ENCODE assay signal across 18 mouse cellular contexts in the genomic region with DNA sequence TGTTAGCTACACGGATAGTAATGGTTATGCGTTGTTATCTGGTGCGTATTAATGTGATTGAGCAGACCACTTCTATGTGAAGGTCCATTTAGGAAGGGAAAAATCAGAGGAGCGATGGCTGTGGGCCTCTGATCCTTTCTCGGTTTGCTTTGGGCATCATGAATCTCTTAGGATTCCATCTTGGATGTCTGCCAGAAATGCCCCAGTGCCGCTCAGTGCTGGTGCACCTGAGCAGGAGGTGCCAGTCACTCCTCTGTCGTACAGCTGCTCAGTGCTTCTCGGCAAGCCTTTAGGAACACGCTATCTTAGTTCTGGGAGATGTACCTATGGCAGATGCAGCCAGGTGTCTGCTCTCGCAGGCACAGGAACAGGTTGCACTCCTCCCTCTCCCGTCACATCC. TPM values are rescaled to one million over a fixed set of nuclear protein-coding genes. Genes with fewer than 3 reads are reported as not detected.
A peak's percentile ranks its signal among the peaks of the same experiment; 100 is the strongest.
DNase-seq lines count a peak whose midpoint lies in the region; TF ChIP-seq lines count a peak whose summit lies in the region.
"Had no signal": no experiment of that assay in that cellular context is flagged by ENCODE, and none has a peak within 500 bp of the region (broad histone marks: within the 10 kb centered on the region; RNA-seq: fewer than 3 reads in every experiment).

No protein-coding gene starts in this region.

- no peaks in the 10 kb centered on the region for H3K27me3 ChIP-seq in cerebellum, adult 2 months (ENCODE audit: control insufficient read depth, insufficient read depth, low read length)
- H3K27me3 ChIP-seq: embryonic facial prominence, embryonic 13.5 days; heart, embryonic 15.5 days had no signal

- H3K27ac ChIP-seq in cerebellum, adult 2 months (ENCODE audit: insufficient read depth, low read length), result no peak overlapping the region
- H3K27ac ChIP-seq: embryonic facial prominence, embryonic 13.5 days; heart, adult 2 months; heart, embryonic 15.5 days; macrophage had no signal

- TF ChIP-seq CTCF in cerebellum, adult 2 months (IDR thresholded peaks at IDR 0.05; ENCODE audit: borderline replicate concordance, insufficient read depth, low read depth, low read length), result no peak

- 55% methylated on average over 11 of the region's 11 CpGs for WGBS in cerebellum, adult 2 months

- no peak overlapping the region for H3K4me3 ChIP-seq in cerebellum, adult 2 months (replicated peaks; ENCODE audit: insufficient read depth, low read depth, low read length)
- H3K4me3 ChIP-seq: embryonic facial prominence, embryonic 13.5 days; heart, adult 2 months; heart, embryonic 15.5 days had no signal

- intact Hi-C loops in gastrocnemius, postnatal 36 days (cut with DNase I), result no loop called here

- H3K4me1 ChIP-seq in cerebellum, adult 2 months (ENCODE audit: control insufficient read depth, insufficient read depth, low read length), result peaks cover 6% of the 10 kb centered on the region

- TF ChIP-seq POLR2A in cerebellum, adult 2 months (IDR thresholded peaks at IDR 0.05; ENCODE audit: borderline replicate concordance, insufficient read depth, low read length), result no peak

- peak; percentile 38 to 40 for DNase-seq in cerebellum, adult 2 months
- DNase-seq in cerebellum, postnatal 4 days (ENCODE audit: low spot score in 2 of 2), result no peak
- peak; percentile 44 for DNase-seq in kidney, adult 9 months
- DNase-seq in kidney, adult 8-10 months, result no peak
- DNase-seq in cerebellum, postnatal 14 days, result peak; percentile 43 to 52
- peak; percentile 41 to 57 for DNase-seq in kidney, postnatal 25 days
- DNase-seq in gastrocnemius, postnatal 36 days, result no peak
- DNase-seq in right cerebral cortex, adult 2 months (ENCODE audit: low spot score in 2 of 2), result no peak
- DNase-seq: adrenal gland, adult 8-10 months; gastrocnemius, postnatal 10 days; heart, adult 2 months; liver; liver, postnatal 0 days; midbrain, embryonic 14.5 days; retina, postnatal 1 day had no signal

RNA-seq across cellular contexts. Expression of gene Zbed3, which starts 5.4 kb away (rescaled TPM):
- 15.6 and 17.4 TPM in 2 replicates for polyA plus RNA-seq in cerebellum, adult 2 months (2012; rRNA removed)
- total RNA-seq in gastrocnemius, postnatal 36 days (2021), result 1 to 10 TPM; 5.0 to 5.8 TPM

RNA-seq across cellular contexts. Expression of gene Aggf1, which starts 46.4 kb away (rescaled TPM):
- 39.9 and 40.5 TPM in 2 replicates for polyA plus RNA-seq in cerebellum, adult 2 months (2012; rRNA removed)
- 10 to 100 TPM; 14.0 to 15.8 TPM for total RNA-seq in gastrocnemius, postnatal 36 days (2021)

Comparison
In these comparisons a context has a peak if more than half of its experiments do, and no peak if none do; other contexts are left out.
1. DNase-seq: peak in cerebellum, adult 2 months (2 of 2), kidney, adult 9 months (single experiment), cerebellum, postnatal 14 days (2 of 2) and kidney, postnatal 25 days (2 of 2); none in cerebellum, postnatal 4 days (0 of 2), kidney, adult 8-10 months (0 of 2), gastrocnemius, postnatal 36 days (0 of 2) and right cerebral cortex, adult 2 months (0 of 2).